Mouse (Mus musculus): ENCODE results near the gene Ttll3.
A peak's percentile ranks its signal among the peaks of the same experiment; 100 is the strongest.

Gene Ttll3

DNA sequence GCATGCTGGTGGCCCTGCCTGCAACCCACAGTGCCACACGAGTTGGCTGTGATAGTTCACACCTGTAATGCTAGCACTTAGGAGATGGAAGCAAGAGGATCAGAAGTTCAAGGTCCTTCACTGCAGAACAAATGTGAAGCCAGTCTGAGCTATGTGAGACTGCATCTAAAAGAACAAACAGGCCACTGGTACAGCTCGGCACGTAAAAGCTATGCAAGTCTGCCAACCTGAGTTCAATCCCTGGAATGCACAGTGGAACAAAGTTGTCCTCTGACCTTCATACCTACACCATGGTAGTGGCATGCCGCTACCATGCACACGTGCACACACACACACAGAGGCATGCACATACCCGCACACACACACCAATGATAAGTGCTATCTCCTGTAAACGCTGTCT, 35.1 kb downstream of the Ttll3 start:
- DNase-seq (ENCODE audit: low spot score): no peak

GRCm38 (mm10) chr6:113426696-113427095, 37.6 kb downstream of the Ttll3 start:
- no peak for DNase-seq (ENCODE audit: low spot score)

DNA sequence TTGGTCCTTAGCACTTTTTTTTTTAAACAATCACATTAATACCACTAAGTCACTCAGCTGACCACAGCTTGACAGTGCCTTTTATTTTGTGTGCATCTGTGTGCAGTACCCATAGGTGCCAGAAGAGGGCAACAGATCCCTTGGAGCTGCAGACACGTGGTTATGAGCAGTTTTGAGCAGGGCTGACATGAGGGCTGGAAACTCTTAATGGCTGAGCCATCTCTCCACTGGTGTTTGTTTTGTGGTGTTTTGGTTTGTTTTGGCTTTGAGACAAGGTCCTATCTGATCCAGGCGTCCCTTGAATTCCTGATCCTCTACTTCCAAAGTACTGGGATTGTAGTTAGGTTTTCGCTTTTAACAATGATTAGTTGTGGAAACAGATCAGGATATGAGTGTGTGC, 38.3 kb downstream of the Ttll3 start:
- no peak for DNase-seq (ENCODE audit: low spot score)

- DNase-seq (ENCODE audit: low spot score): no peak
Observed at GRCm38 (mm10) chr6:113428006-113428405, 38.9 kb downstream of the Ttll3 start.

DNA sequence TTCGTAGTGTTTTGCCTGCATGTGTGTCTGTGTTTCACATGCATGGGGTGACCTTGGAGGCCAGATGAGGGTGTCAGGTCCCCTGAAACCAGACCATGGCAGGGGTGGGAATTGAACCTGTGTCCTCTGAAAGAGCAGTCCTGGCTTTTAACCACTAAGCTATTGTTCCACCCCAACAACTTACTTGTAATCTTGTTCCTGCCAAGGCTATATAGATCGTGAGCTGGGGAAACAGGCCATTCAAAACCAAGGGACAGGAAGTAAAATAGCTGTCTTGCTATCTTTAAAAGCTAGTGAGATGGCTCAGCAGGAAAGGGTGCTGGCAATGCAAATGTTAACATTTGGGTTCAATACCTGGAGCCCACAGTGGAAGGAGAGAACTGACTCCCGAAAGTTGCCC, 40.9 kb downstream of the Ttll3 start:
- no peak for DNase-seq (ENCODE audit: low spot score)

- DNase-seq (ENCODE audit: low spot score): no peak
Observed at GRCm38 (mm10) chr6:113430846-113431245, 41.8 kb downstream of the Ttll3 start.

- DNase-seq (ENCODE audit: low spot score): no peak
Observed at GRCm38 (mm10) chr6:113431801-113432200, 42.7 kb downstream of the Ttll3 start.

DNA sequence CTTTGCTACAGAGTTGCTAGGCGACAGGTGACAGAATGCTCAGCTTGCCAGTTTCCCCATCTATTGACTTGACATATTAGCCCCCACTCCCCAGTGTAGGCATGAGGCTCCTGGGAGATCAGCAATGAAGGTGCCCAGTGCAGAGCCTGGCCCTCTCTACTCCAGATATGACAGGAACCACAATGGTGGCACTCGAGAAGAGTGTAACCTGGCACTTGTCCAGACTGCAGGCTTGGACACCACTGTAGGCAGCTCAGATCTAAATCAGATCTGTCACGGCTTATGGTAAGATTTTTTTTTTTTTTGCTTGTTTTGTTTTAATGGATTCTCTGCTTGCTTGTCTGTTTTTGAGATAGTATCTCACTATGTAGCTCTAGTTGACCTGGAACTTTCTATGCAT, 44.6 kb downstream of the Ttll3 start:
- no peak for DNase-seq (ENCODE audit: low spot score)

DNA sequence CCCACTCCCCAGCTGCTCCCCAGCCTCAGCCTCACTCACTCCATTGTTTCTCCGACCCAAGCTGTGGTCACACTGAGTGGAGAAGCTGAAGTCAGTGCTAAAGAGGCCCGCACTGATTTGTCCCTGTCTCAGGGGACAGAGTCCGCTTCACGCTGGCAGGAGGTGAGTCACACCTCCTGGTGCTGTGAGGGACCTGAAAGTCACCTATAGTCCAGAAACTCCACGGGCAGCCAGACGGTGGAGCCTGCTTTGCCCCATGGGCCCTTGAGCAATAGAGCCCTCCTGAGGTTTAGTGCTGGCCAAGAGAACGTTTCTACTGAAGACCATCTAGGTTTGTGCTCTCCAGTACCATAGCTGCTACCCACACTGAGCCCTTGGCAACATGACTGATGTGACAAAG, 45.6 kb downstream of the Ttll3 start:
- no peak for DNase-seq (ENCODE audit: low spot score)

GRCm38 (mm10) chr6:113435664-113436205, 46.7 kb downstream of the Ttll3 start, which contains the start of gene Cidec:
Gene Cidec, minus strand, starts transcription at chr6:113435760.
- DNase-seq (ENCODE audit: low spot score): no peak

- no peak for DNase-seq (ENCODE audit: low spot score)
Observed at GRCm38 (mm10) chr6:113437135-113437534, 48.1 kb downstream of the Ttll3 start.

DNA sequence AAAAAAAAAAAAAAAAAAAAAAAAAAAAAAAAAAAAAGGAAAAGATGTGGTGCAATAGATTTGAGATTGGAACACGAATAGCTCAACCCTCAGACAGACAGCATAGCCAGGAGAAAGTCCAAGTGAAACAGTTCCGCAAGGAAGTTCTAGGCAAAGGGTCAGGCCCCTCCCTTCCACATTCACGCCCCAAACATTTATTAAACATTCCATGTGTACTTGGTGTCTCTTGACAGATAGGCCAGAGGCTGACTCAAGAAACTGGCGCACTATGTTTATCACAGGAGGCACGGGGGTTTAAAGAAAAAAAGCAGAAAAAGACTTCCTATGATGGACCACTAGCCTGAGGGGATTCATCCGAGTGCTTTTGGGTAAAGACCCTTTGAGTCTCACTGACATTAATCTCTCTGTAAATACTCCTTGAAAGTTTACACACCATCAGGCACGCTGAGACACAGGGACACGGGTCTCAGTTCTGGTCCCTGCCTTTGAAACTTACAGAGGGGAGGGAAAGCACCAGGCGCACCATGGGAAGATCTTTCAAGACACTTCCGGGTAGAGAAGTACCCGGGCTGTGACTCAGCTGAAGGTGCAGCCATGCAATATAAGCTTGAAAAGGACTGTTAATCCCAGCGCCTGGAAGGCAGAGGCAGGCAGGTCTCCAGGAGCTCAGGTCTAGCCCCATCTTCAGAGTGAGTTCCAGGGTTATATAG, 49.8 kb downstream of the Ttll3 start:
- DNase-seq (ENCODE audit: low spot score): no peak

DNA sequence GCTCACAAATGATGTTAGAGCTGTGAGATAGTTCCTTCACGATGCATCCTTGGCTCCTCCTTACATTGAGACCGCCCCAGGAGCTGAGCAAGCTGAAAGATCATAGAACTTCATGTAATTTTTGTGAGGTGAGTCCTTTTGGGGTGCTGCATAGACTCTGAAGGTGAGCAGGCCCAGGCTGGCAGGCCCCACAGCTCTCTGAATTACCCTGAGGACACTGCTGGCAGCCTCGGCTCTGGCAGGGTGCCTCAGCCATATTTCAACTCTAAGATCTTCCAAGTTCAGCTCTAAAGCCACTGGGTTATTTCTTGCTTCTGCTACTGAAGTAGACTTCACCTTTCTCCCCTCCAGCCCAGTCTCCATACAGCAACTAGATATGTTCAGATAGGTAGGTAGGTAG, 51.6 kb downstream of the Ttll3 start:
- no peak for DNase-seq (ENCODE audit: low spot score)

DNA sequence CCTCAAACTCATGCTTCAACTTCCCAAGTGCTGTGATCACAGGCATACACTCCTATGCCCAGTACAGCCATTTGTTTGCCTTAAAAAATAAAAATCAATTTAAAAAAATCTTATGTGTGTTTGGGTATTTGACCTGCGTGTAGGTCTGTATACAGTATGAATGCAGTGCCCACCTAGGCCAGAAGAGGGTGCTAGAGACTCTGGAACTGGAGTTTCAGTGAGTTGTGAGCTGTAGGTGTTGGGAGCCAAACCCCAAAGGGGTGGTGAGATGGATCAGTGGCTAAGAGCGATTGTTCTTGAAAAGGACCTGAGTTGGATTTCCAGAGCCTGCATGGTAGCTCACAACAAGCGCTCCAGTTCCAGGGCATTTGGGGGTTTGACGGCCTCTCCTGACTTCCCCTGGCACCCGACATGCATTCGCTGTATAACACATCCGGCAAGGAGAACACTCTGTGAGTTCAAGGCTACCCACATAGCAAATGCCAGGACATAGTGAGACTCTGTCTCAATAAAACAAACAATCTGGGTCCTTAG, 52.2 kb downstream of the Ttll3 start:
- peak; percentile 46 for DNase-seq (ENCODE audit: low spot score)

- DNase-seq (ENCODE audit: low spot score): no peak
Observed at GRCm38 (mm10) chr6:113442087-113442441, 53.0 kb downstream of the Ttll3 start.

DNA sequence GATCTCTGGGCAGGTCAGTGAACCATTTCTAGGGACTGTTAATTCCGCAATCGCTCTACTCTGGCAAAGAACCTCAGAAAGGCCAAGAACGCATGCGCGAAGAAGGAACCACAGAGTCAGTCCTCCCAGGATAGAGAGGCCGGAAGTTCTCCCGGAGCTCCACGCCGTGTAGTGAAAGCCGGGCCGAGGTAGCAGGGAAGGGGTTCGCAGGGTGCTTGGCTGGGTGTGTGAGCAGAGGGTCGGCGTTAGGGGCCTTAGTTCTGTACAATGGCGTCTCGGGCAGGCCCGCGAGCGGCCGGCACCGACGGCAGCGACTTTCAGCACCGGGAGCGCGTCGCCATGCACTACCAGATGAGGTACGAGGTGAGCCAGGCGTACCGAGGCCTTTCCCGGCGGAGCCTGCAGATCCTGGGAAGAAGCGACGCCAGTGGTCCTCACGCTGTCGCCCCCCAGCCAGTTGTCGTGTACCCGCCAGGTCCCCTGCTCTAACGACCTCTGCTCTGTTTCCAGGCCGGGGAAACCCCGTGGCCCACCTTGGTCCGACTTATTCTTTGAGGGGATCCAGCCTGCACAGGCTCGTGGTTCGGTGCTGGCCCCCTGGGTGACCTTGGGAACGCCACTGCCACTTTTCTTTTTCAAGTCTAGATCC, 53.5 kb downstream of the Ttll3 start, which contains the start of gene Jagn1:
Gene Jagn1 (plus strand): TSS at position 128 of the 649 bp plus-strand sequence.
- DNase-seq (ENCODE audit: low spot score): peak; percentile 78

DNA sequence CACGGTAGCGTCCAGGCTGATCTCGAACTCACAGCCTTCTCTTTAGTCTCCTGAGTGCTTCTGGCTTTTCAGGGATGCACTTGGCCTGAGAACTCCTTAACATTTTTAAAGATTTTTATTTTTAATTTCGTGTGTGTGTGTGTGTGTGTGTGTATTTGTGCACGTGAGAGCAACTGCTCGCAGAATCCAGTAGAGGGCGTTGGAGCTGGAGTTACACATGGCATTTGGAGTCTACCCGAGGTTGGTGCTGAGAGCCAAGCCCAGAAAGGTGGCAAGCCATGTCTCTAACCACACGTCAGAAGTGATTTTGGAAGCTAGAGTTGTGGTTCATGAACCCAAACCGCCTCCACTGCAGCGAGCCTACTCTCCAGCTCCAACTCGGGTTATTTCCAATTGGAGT, 54.0 kb downstream of the Ttll3 start:
- DNase-seq (ENCODE audit: low spot score): no peak

DNA sequence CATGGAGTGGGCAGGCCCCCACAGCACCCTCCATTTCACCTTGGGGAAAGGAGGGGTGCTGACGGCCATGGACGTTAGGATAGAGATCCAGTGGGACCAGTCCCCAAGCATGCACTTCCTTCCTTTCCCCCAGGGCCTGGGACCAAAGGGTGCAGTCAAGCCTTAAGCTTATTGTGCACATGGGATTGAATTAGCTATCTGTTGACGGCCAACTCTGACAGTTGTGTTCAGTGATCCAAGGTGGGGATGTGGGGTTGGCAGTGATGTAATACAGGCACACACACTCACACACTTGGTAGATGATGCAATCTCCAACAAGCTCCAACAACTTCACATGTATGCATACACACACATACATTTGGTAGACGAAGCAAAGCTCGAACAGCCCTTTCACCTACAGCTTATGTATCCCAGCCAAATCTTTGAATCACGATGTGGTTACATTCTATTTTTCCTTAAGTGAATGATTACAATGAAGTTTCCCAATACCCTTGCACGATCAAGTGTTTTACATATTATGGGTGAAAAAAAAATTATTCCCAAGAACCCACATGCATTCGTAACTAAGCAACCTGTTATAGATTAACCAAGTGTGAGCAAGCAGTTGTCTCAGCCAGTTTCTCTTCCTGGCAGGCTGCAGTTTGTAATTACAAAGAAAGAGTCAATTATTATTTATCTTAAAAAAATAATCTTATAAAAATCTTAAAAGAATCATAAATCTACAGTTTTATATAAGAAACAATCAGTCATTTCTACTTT, 55.3 kb downstream of the Ttll3 start:
- DNase-seq (ENCODE audit: low spot score): no peak

DNA sequence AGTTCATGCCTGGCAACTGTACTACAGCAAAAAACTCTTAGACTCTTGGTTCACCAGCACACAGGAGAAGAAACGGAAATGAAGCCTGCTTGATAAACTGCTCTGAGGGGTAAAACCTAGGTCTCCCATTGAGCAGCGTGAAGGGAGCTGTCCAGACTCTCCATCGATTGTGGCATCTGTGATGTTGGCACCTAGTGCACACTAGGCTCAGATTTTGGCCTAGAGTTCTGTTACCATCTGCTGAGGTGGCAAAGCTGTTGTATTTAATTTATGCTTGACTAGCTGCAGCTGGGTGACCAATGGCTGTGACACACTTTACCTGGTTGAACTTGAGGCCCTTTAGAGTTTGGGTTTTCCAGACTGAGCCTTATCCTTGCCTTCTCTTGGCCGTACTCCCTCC, 58.6 kb downstream of the Ttll3 start:
- no peak for DNase-seq (ENCODE audit: low spot score)

- no peak for DNase-seq (ENCODE audit: low spot score)
Observed at GRCm38 (mm10) chr6:113451839-113452238, 62.8 kb downstream of the Ttll3 start.

DNA sequence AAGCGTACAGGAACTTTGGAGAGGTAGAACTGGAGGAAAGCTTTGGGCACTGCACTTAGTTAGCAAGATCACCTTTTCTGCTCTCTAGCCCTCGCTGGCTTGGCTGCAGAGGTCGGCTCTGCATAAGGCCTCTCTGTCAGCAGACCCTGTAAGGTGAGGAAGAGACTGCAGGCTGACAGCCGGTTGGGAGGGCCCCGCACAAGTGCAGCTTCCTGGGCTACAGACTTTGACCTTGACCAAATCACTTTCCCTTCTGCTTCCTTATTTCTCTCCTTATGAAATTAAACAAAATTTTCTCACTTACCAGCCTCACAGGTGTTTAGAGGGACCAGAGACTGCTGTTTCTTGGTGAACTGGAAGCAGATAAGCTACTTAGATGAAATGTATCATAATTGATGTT, 65.9 kb downstream of the Ttll3 start:
- no peak for DNase-seq (ENCODE audit: low spot score)

DNA sequence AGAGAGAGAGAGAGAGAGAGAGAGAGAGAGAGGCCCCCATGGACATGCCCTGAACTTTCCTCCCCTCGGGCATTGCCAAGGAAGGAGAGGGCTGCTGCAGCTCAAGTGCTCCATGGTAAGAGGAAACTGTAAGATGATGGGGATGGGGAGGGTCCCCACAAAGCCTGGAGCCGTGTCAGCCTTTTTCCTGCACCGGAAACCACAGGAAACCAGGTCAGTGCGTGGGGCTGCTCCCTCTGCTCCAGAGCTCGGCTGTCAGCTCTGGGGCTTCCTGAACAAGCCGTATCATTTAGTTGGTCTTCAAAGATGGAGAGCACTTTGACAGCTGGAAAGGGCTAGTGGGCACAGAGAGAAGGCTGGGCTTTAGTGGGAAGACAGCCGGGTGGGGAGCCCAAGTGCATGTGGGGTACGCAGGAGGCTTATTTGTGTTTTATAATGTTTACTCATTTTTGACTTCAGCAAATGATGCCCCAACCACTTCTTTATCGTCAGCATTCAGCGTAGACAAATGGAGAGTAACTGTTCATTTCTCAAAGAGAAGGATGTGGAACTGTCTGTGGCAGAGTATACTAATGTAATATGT, 69.0 kb downstream of the Ttll3 start, which contains the start of gene Il17re:
Gene Il17re (plus strand): TSS at position 533 of the 583 bp plus-strand sequence.
- DNase-seq (ENCODE audit: low spot score): no peak

Data from layer of hippocampus, adult 9-10 months (tissue).